In genomic region chr5:72172675-72173074, GRCm38 (mm10) we compare ENCODE assay signal across 8 mouse cellular contexts. TPM values are rescaled to one million over a fixed set of nuclear protein-coding genes. Genes with fewer than 3 reads are reported as not detected.
A peak's percentile ranks its signal among the peaks of the same experiment; 100 is the strongest.
DNase-seq lines count a peak whose midpoint lies in the region; ATAC-seq and TF ChIP-seq lines count a peak whose summit lies in the region.

No protein-coding gene starts in this region.

- 29% methylated on average over 3 of the region's 3 CpGs for WGBS in forebrain, postnatal 0 days
- 33% methylated on average over 3 of the region's 3 CpGs for WGBS in forebrain, embryonic 11.5 days

- no peak overlapping the region for H3K9ac ChIP-seq in forebrain, postnatal 0 days
- H3K9ac ChIP-seq in forebrain, embryonic 11.5 days (ENCODE audit: low read length), result no peak overlapping the region

- 0 out of 2 replicates have a peak, but pooled peaks cover 4% of the 10 kb centered on the region for H3K4me1 ChIP-seq in forebrain, postnatal 0 days (ENCODE audit: insufficient read depth)
- H3K4me1 ChIP-seq in forebrain, embryonic 11.5 days (replicated peaks; ENCODE audit: control insufficient read depth, insufficient read depth, low read length), result 0 out of 2 replicates have a peak, but pooled peaks cover 3% of the 10 kb centered on the region

- no peak overlapping the region for H3K4me2 ChIP-seq in forebrain, postnatal 0 days (ENCODE audit: low read depth)
- no peak overlapping the region for H3K4me2 ChIP-seq in forebrain, embryonic 11.5 days (ENCODE audit: low read depth, low read length, severe bottlenecking)

- no peaks in the 10 kb centered on the region for H3K9me3 ChIP-seq in forebrain, postnatal 0 days (ENCODE audit: low read length)
- H3K9me3 ChIP-seq in forebrain, embryonic 11.5 days (ENCODE audit: control insufficient read depth, low read length), result no peaks in the 10 kb centered on the region

- H3K36me3 ChIP-seq in forebrain, postnatal 0 days (ENCODE audit: insufficient read depth), result no peaks in the 10 kb centered on the region
- H3K36me3 ChIP-seq in forebrain, embryonic 11.5 days (ENCODE audit: control insufficient read depth, insufficient read depth, low read length), result no peaks in the 10 kb centered on the region

- H3K27me3 ChIP-seq in forebrain, postnatal 0 days (ENCODE audit: insufficient read depth, low read length), result no peaks in the 10 kb centered on the region
- no peaks in the 10 kb centered on the region for H3K27me3 ChIP-seq in forebrain, embryonic 11.5 days (ENCODE audit: control insufficient read depth, insufficient read depth, low read length)

- H3K4me3 ChIP-seq in forebrain, postnatal 0 days (ENCODE audit: low read depth, low read length), result no peak overlapping the region
- no peak overlapping the region for H3K4me3 ChIP-seq in forebrain, embryonic 11.5 days (ENCODE audit: low read depth, low read length)

- TF ChIP-seq CTCF in forebrain, postnatal 0 days (IDR thresholded peaks at IDR 0.05; ENCODE audit: low read depth), result peak; percentile 60

- H3K27ac ChIP-seq in forebrain, postnatal 0 days (ENCODE audit: low read depth, low read length), result no peak overlapping the region
- H3K27ac ChIP-seq in forebrain, embryonic 11.5 days (ENCODE audit: low read depth, low read length), result no peak overlapping the region

- ATAC-seq in forebrain, postnatal 0 days, result no peak
- no peak for ATAC-seq in forebrain, embryonic 11.5 days (replicated peaks; ENCODE audit: low FRiP score)
- peak; percentile 47 to 54; a peak in 2 of 4 replicates for ATAC-seq in hematopoietic stem cell, adult 5-6 weeks (replicated peaks in 1 of 2; ENCODE audit: insufficient read depth in 1 of 2, low FRiP score in 2 of 2, low TSS enrichment in 1 of 2, low read depth in 1 of 2, poor library complexity in 2 of 2, severe bottlenecking in 2 of 2)
- ATAC-seq in megakaryocyte-erythroid progenitor cell, adult 5-6 weeks (replicated peaks; ENCODE audit: low FRiP score, low TSS enrichment, poor library complexity, severe bottlenecking), result 0 out of 2 replicates have a peak, but pooled peaks have one; percentile 24

- DNase-seq in forebrain, postnatal 0 days, result peak; percentile 31
- no peak for DNase-seq in forebrain, embryonic 11.5 days (ENCODE audit: low spot score)
- peak; percentile 29 for DNase-seq in ovary, postnatal 14 days (ENCODE audit: low spot score)
- DNase-seq in ovary, postnatal 10 days (ENCODE audit: low spot score), result no peak
- peak; percentile 11 to 79 for DNase-seq in adrenal gland, postnatal 36 days
- DNase-seq in left cerebral cortex, adult 8-10 months (ENCODE audit: low spot score in 2 of 2), result no peak

RNA-seq across cellular contexts. Expression of gene Commd8, which starts 4.7 kb away (rescaled TPM):
- total RNA-seq in forebrain, postnatal 0 days (2014; rRNA removed), result 64.9 and 66.2 TPM in 2 replicates
- 158 TPM in 2 replicates for polyA plus RNA-seq in forebrain, postnatal 0 days (2015; fragmentation: Nextera tagmentation; extraction: Ambion mirVana)
- polyA plus RNA-seq in forebrain, embryonic 11.5 days (2014; fragmentation: Nextera tagmentation; extraction: Ambion mirVana), result 146 and 170 TPM in 2 replicates
- total RNA-seq in adrenal gland, postnatal 36 days (2021), result 10 to 100 TPM; 53.1 to 72.2 TPM
- total RNA-seq in hematopoietic stem cell, adult 5-6 weeks (2017), result 57.9 and 60.8 TPM in 2 replicates
- 50.1 and 76.8 TPM in 2 replicates for total RNA-seq in megakaryocyte-erythroid progenitor cell, adult 5-6 weeks (2014; fragmentation: Nextera tagmentation)
- 70.2 and 98.5 TPM in 2 replicates for total RNA-seq in megakaryocyte-erythroid progenitor cell, adult 5-6 weeks (2017)
- 10 to 100 TPM; 86.4 to 93.9 (median 92.0) TPM for total RNA-seq in left cerebral cortex, adult 8-10 months (2022)

Comparison
In these comparisons a context has a peak if more than half of its experiments do, and no peak if none do; other contexts are left out.
1. DNase-seq: peak in forebrain, postnatal 0 days (single experiment), ovary, postnatal 14 days (single experiment) and adrenal gland, postnatal 36 days (2 of 2); none in forebrain, embryonic 11.5 days (single experiment), ovary, postnatal 10 days (single experiment) and left cerebral cortex, adult 8-10 months (0 of 2).
2. ATAC-seq: peak in hematopoietic stem cell, adult 5-6 weeks (2 of 2) and megakaryocyte-erythroid progenitor cell, adult 5-6 weeks (single experiment); none in forebrain, postnatal 0 days (single experiment) and forebrain, embryonic 11.5 days (single experiment).